ENCODE assay signal across 10 mouse cellular contexts in genomic region chr2:38781945-38782720, GRCm38 (mm10).
DNase-seq lines count a peak whose midpoint lies in the region; ATAC-seq and TF ChIP-seq lines count a peak whose summit lies in the region.
"Had no signal": no experiment of that assay in that cellular context is flagged by ENCODE, and none has a peak within 500 bp of the region (broad histone marks: within the 10 kb centered on the region; RNA-seq: fewer than 3 reads in every experiment).

No protein-coding gene starts in this region.

- in situ Hi-C loops in CH12.LX (cut with MboI; ENCODE audit: low pct_ligation_motif_present, low pct_unique_long_range_greater_than_20kb, low sequenced_read_pairs), result no loop called here

- peak overlapping the region; percentile 48 for H3K27ac ChIP-seq in heart, embryonic 10.5 days
- no peak overlapping the region for H3K27ac ChIP-seq in CH12.LX (ENCODE audit: insufficient read depth, low read depth)
- 0 out of 2 replicates have a peak overlapping the region, but pooled peaks have one; percentile 18 for H3K27ac ChIP-seq in embryonic facial prominence, embryonic 14.5 days (replicated peaks; ENCODE audit: low read depth, low read length)
- no peak overlapping the region for H3K27ac ChIP-seq in liver, embryonic 16.5 days (ENCODE audit: low read length)
- H3K27ac ChIP-seq: limb, embryonic 15.5 days had no signal

- no peaks in the 10 kb centered on the region for H3K9me3 ChIP-seq in heart, embryonic 10.5 days
- no peaks in the 10 kb centered on the region for H3K9me3 ChIP-seq in CH12.LX (replicated peaks; ENCODE audit: low read length)
- H3K9me3 ChIP-seq in embryonic facial prominence, embryonic 14.5 days (ENCODE audit: control insufficient read depth, low read length), result no peaks in the 10 kb centered on the region
- H3K9me3 ChIP-seq in liver, embryonic 16.5 days (replicated peaks; ENCODE audit: control insufficient read depth, low read length), result no peaks in the 10 kb centered on the region
- H3K9me3 ChIP-seq: limb, embryonic 15.5 days had no signal

- no peaks in the 10 kb centered on the region for H3K36me3 ChIP-seq in heart, embryonic 10.5 days
- no peaks in the 10 kb centered on the region for H3K36me3 ChIP-seq in CH12.LX (replicated peaks in 1 of 2; ENCODE audit: control insufficient read depth in 1 of 2, insufficient read depth in 1 of 2, low read length in 1 of 2)
- H3K36me3 ChIP-seq in embryonic facial prominence, embryonic 14.5 days (ENCODE audit: control insufficient read depth, insufficient read depth, low read length), result no peaks in the 10 kb centered on the region
- no peaks in the 10 kb centered on the region for H3K36me3 ChIP-seq in liver, embryonic 16.5 days (ENCODE audit: control insufficient read depth, insufficient read depth)
- H3K36me3 ChIP-seq: limb, embryonic 15.5 days had no signal

- intact Hi-C loops in gastrocnemius, postnatal 36 days (cut with DNase I), result no loop called here

- no peaks in the 10 kb centered on the region for H3K27me3 ChIP-seq in heart, embryonic 10.5 days (ENCODE audit: insufficient read depth, poor library complexity, severe bottlenecking)
- no peaks in the 10 kb centered on the region for H3K27me3 ChIP-seq in CH12.LX (replicated peaks)
- no peaks in the 10 kb centered on the region for H3K27me3 ChIP-seq in embryonic facial prominence, embryonic 14.5 days (replicated peaks; ENCODE audit: control insufficient read depth, insufficient read depth, low read length)
- no peaks in the 10 kb centered on the region for H3K27me3 ChIP-seq in liver, embryonic 16.5 days (ENCODE audit: control insufficient read depth, insufficient read depth, low read depth, low read length)
- H3K27me3 ChIP-seq: limb, embryonic 15.5 days had no signal

- H3K9ac ChIP-seq in CH12.LX (ENCODE audit: insufficient read depth, low read depth), result no peak overlapping the region
- H3K9ac ChIP-seq in embryonic facial prominence, embryonic 14.5 days (ENCODE audit: low read depth, low read length), result no peak overlapping the region
- H3K9ac ChIP-seq in liver, embryonic 16.5 days (ENCODE audit: low read depth, low read length), result no peak overlapping the region
- H3K9ac ChIP-seq: limb, embryonic 15.5 days had no signal

- no peak for TF ChIP-seq CTCF in CH12.LX (conservative IDR thresholded peaks at IDR 0.05 in 1 of 2, IDR thresholded peaks at IDR 0.05 in 1 of 2; ENCODE audit: low read depth in 2 of 2, low read length in 2 of 2)

- no peak for TF ChIP-seq RAD21 in CH12.LX (IDR thresholded peaks at IDR 0.05; ENCODE audit: low read depth, low read length)

- H3K4me2 ChIP-seq in CH12.LX (ENCODE audit: insufficient read depth, low read depth, poor library complexity, severe bottlenecking), result peak overlapping the region; percentile 5; the same call in 1 of the 2 replicates
- H3K4me2 ChIP-seq in embryonic facial prominence, embryonic 14.5 days (ENCODE audit: low read depth, low read length), result no peak overlapping the region
- H3K4me2 ChIP-seq in liver, embryonic 16.5 days (ENCODE audit: low read depth, low read length), result peak overlapping the region; percentile 12; the same call in 1 of the 2 replicates
- H3K4me2 ChIP-seq: limb, embryonic 15.5 days had no signal

- no peak for TF ChIP-seq EP300 in CH12.LX (IDR thresholded peaks at IDR 0.05; ENCODE audit: low read length)

- DNase-seq in heart, embryonic 10.5 days (ENCODE audit: low spot score), result no peak
- no peak for DNase-seq in heart, postnatal 4 days
- DNase-seq in CH12.LX (ENCODE audit: extremely low read depth), result peak; percentile 29
- DNase-seq in embryonic facial prominence, embryonic 14.5 days (ENCODE audit: low spot score), result peak; percentile 58
- no peak for DNase-seq in natural killer cell, adult 2 months (ENCODE audit: low spot score in 2 of 2)
- no peak for DNase-seq in urinary bladder, postnatal 25 days (ENCODE audit: low spot score)
- DNase-seq in gastrocnemius, postnatal 36 days, result no peak
- DNase-seq: cerebellum, adult 11-12 months had no signal

- no peak for ATAC-seq in embryonic facial prominence, embryonic 14.5 days (ENCODE audit: low read depth)
- ATAC-seq in liver, embryonic 16.5 days (ENCODE audit: low read depth), result no peak

- dilution Hi-C loops in CH12.LX (cut with MboI; ENCODE audit: extremely low pct_ligation_motif_present, extremely low pct_unique_long_range_greater_than_20kb, low sequenced_read_pairs), result no loop called here

- H3K4me3 ChIP-seq in heart, embryonic 10.5 days, result no peak overlapping the region
- H3K4me3 ChIP-seq in CH12.LX (replicated peaks in 1 of 3; ENCODE audit: low read depth in 2 of 3, low read length in 2 of 3, poor library complexity in 1 of 3), result no peak overlapping the region
- no peak overlapping the region for H3K4me3 ChIP-seq in embryonic facial prominence, embryonic 14.5 days (ENCODE audit: low read depth, low read length)
- no peak overlapping the region for H3K4me3 ChIP-seq in liver, embryonic 16.5 days (ENCODE audit: low read depth, low read length)
- H3K4me3 ChIP-seq: limb, embryonic 15.5 days had no signal

- no peaks in the 10 kb centered on the region for H3K79me2 ChIP-seq in CH12.LX (replicated peaks; ENCODE audit: control insufficient read depth, extremely low read depth, insufficient read depth, poor library complexity, severe bottlenecking)

- TF ChIP-seq POLR2A in CH12.LX (IDR thresholded peaks at IDR 0.05; ENCODE audit: low read depth, low read length), result no peak

- peaks cover 29% of the 10 kb centered on the region for H3K4me1 ChIP-seq in heart, embryonic 10.5 days
- H3K4me1 ChIP-seq in CH12.LX (ENCODE audit: control insufficient read depth in 1 of 2, insufficient read depth in 2 of 2), result peaks cover 2 to 24% of the 10 kb centered on the region in 2 experiments; a peak in 3 of 4 replicates
- H3K4me1 ChIP-seq in embryonic facial prominence, embryonic 14.5 days (ENCODE audit: control insufficient read depth, insufficient read depth, low read length), result peaks cover 8% of the 10 kb centered on the region; the same call in 1 of the 2 replicates
- peaks cover 9% of the 10 kb centered on the region for H3K4me1 ChIP-seq in liver, embryonic 16.5 days (ENCODE audit: control insufficient read depth, low read depth, low read length)

- WGBS in heart, embryonic 10.5 days, result 14% methylated on average over 6 of the region's 6 CpGs
- 11% methylated on average over 6 of the region's 6 CpGs for WGBS in embryonic facial prominence, embryonic 14.5 days
- WGBS in liver, embryonic 16.5 days (ENCODE audit: insufficient replicate concordance), result 28% methylated on average over 6 of the region's 6 CpGs

TF ChIP-seq in CH12.LX, 34 proteins besides CTCF, POLR2A, EP300 and RAD21:
- TF ChIP-seq IRF4 (IDR thresholded peaks at IDR 0.05; ENCODE audit: low read depth, low read length), result no peak
- TF ChIP-seq CHD2 (IDR thresholded peaks at IDR 0.05; ENCODE audit: low read length), result no peak
- TF ChIP-seq BHLHE40 (IDR thresholded peaks at IDR 0.05; ENCODE audit: low read depth, low read length), result no peak
- TF ChIP-seq ZNF384 (IDR thresholded peaks at IDR 0.05; ENCODE audit: low read depth, low read length), result no peak
- no peak for TF ChIP-seq ELF1 (IDR thresholded peaks at IDR 0.05; ENCODE audit: low read depth, low read length)
- no peak for TF ChIP-seq MAZ (IDR thresholded peaks at IDR 0.05; ENCODE audit: low read depth, low read length)
- TF ChIP-seq SIN3A (IDR thresholded peaks at IDR 0.05; ENCODE audit: low read length), result no peak
- no peak for TF ChIP-seq USF1 (IDR thresholded peaks at IDR 0.05; ENCODE audit: low read depth, low read length)
- TF ChIP-seq JUND (conservative IDR thresholded peaks at IDR 0.05; ENCODE audit: low read depth, low read length), result no peak
- no peak for TF ChIP-seq KAT2A (IDR thresholded peaks at IDR 0.05; ENCODE audit: insufficient replicate concordance, low read length)
- TF ChIP-seq ZMIZ1 (IDR thresholded peaks at IDR 0.05; ENCODE audit: low read depth, low read length), result no peak
- no peak for TF ChIP-seq USF2 (conservative IDR thresholded peaks at IDR 0.05; ENCODE audit: low read depth, low read length)
- no peak for TF ChIP-seq MYC (IDR thresholded peaks at IDR 0.05; ENCODE audit: low read depth, low read length)
- no peak for TF ChIP-seq HCFC1 (IDR thresholded peaks at IDR 0.05; ENCODE audit: low read depth, low read length)
- no peak for TF ChIP-seq E2F4 (IDR thresholded peaks at IDR 0.05; ENCODE audit: insufficient replicate concordance, low read depth, low read length)

Comparison
In these comparisons a context has a peak if more than half of its experiments do, and no peak if none do; other contexts are left out.
1. DNase-seq: peak in CH12.LX (single experiment) and embryonic facial prominence, embryonic 14.5 days (single experiment); none in heart, embryonic 10.5 days (single experiment), heart, postnatal 4 days (single experiment), natural killer cell, adult 2 months (0 of 2), urinary bladder, postnatal 25 days (single experiment) and gastrocnemius, postnatal 36 days (0 of 2).
2. H3K27ac ChIP-seq: peak in heart, embryonic 10.5 days (single experiment) and embryonic facial prominence, embryonic 14.5 days (single experiment); none in CH12.LX (single experiment) and liver, embryonic 16.5 days (single experiment).